Mouse (Mus musculus): ENCODE measurements at regions not wholly inside any gene's neighbourhood (a gene's known extent, or its start where the extent isn't known, plus 50 kb on each side); places are given as distances from the start of the nearest gene placed in this dataset.

- TF ChIP-seq GATA1 (IDR thresholded peaks at IDR 0.05; ENCODE audit: borderline replicate concordance, low read length), result no peak
- no peak for TF ChIP-seq FLI1 (IDR thresholded peaks at IDR 0.05; ENCODE audit: low read length)
Measured at GRCm38 (mm10) chr13:55970687-55971086, 134.7 kb upstream of the Pitx1 start.

Data from megakaryocyte, embryonic 14.5 days (primary cell).